Mouse (Mus musculus): ENCODE measurements at regions not wholly inside any gene's neighbourhood (a gene's known extent, or its start where the extent isn't known, plus 50 kb on each side); places are given as distances from the start of the nearest gene placed in this dataset.
A peak's percentile ranks its signal among the peaks of the same experiment; 100 is the strongest.

GRCm38 (mm10) chr11:84760622-84761196, 58.6 kb downstream of the Mrm1 start:
- Histone ChIP-seq H3K4me3 (ENCODE audit: low read depth, low read length) (no peak overlapping the region), H3K4me2 (replicated peaks; ENCODE audit: low read depth) (no peak overlapping the region), H3K4me1 (replicated peaks; ENCODE audit: control insufficient read depth, insufficient read depth) (peaks cover 3% of the 10 kb centered on the region), H3K36me3 (ENCODE audit: control insufficient read depth, insufficient read depth, low read length) (no peaks in the 10 kb centered on the region), H3K27ac (replicated peaks) (no peak overlapping the region), H3K9me3 (ENCODE audit: control insufficient read depth, low read length) (no peaks in the 10 kb centered on the region), H3K27me3 (ENCODE audit: control insufficient read depth, insufficient read depth, low read length) (no peaks in the 10 kb centered on the region), H3K9ac (ENCODE audit: low read length) (no peak overlapping the region)
- 20% methylated on average over 15 of the region's 15 CpGs for WGBS
- ATAC-seq (ENCODE audit: low FRiP score, low TSS enrichment): no peak
- no peak for TF ChIP-seq EP300 (optimal IDR thresholded peaks at IDR 0.05)
- no peak for TF ChIP-seq CTCF (IDR thresholded peaks at IDR 0.05; ENCODE audit: low read depth)
- DNase-seq (ENCODE audit: low spot score): no peak

GRCm38 (mm10) chr11:84759478-84759986, 59.8 kb downstream of the Mrm1 start:
- ATAC-seq (ENCODE audit: low FRiP score, low TSS enrichment): no peak
- DNase-seq (ENCODE audit: low spot score): no peak
- Histone ChIP-seq H3K27me3 (ENCODE audit: control insufficient read depth, insufficient read depth, low read length) (no peaks in the 10 kb centered on the region), H3K9ac (ENCODE audit: low read length) (no peak overlapping the region), H3K9me3 (ENCODE audit: control insufficient read depth, low read length) (no peaks in the 10 kb centered on the region), H3K4me3 (ENCODE audit: low read depth, low read length) (no peak overlapping the region), H3K4me2 (replicated peaks; ENCODE audit: low read depth) (no peak overlapping the region), H3K36me3 (ENCODE audit: control insufficient read depth, insufficient read depth, low read length) (no peaks in the 10 kb centered on the region), H3K27ac (replicated peaks) (no peak overlapping the region), H3K4me1 (replicated peaks; ENCODE audit: control insufficient read depth, insufficient read depth) (peaks cover 2% of the 10 kb centered on the region)
- no peak for TF ChIP-seq CTCF (IDR thresholded peaks at IDR 0.05; ENCODE audit: low read depth)
- TF ChIP-seq EP300 (optimal IDR thresholded peaks at IDR 0.05): no peak
- 73% methylated on average over 5 of the region's 5 CpGs for WGBS

GRCm38 (mm10) chr11:84752007-84752406, 67.3 kb downstream of the Mrm1 start:
- ATAC-seq (ENCODE audit: low FRiP score, low TSS enrichment) (no peak), DNase-seq (ENCODE audit: low spot score) (no peak)
- Histone ChIP-seq H3K4me3 (ENCODE audit: low read depth, low read length) (no peak overlapping the region), H3K36me3 (ENCODE audit: control insufficient read depth, insufficient read depth, low read length) (no peaks in the 10 kb centered on the region), H3K9ac (ENCODE audit: low read length) (no peak overlapping the region), H3K27ac (replicated peaks) (no peak overlapping the region), H3K4me2 (replicated peaks; ENCODE audit: low read depth) (no peak overlapping the region), H3K9me3 (ENCODE audit: control insufficient read depth, low read length) (no peaks in the 10 kb centered on the region), H3K27me3 (ENCODE audit: control insufficient read depth, insufficient read depth, low read length) (no peaks in the 10 kb centered on the region), H3K4me1 (replicated peaks; ENCODE audit: control insufficient read depth, insufficient read depth) (no peaks in the 10 kb centered on the region)
- TF ChIP-seq CTCF (IDR thresholded peaks at IDR 0.05; ENCODE audit: low read depth) (peak; percentile 54), EP300 (optimal IDR thresholded peaks at IDR 0.05) (no peak)
- 76% methylated on average over 6 of the region's 6 CpGs for WGBS

- ATAC-seq (ENCODE audit: low FRiP score, low TSS enrichment) (no peak), DNase-seq (ENCODE audit: low spot score) (no peak)
- Histone ChIP-seq H3K4me3 (ENCODE audit: low read depth, low read length) (no peak overlapping the region), H3K27me3 (ENCODE audit: control insufficient read depth, insufficient read depth, low read length) (no peaks in the 10 kb centered on the region), H3K9me3 (ENCODE audit: control insufficient read depth, low read length) (no peaks in the 10 kb centered on the region), H3K36me3 (ENCODE audit: control insufficient read depth, insufficient read depth, low read length) (no peaks in the 10 kb centered on the region), H3K4me2 (replicated peaks; ENCODE audit: low read depth) (no peak overlapping the region), H3K27ac (replicated peaks) (no peak overlapping the region), H3K9ac (ENCODE audit: low read length) (no peak overlapping the region), H3K4me1 (replicated peaks; ENCODE audit: control insufficient read depth, insufficient read depth) (no peaks in the 10 kb centered on the region)
- 41% methylated on average over 12 of the region's 12 CpGs for WGBS
- TF ChIP-seq CTCF (IDR thresholded peaks at IDR 0.05; ENCODE audit: low read depth) (no peak), EP300 (optimal IDR thresholded peaks at IDR 0.05) (no peak)
Measured at GRCm38 (mm10) chr11:84749490-84750349, 69.6 kb downstream of the Mrm1 start.

GRCm38 (mm10) chr11:84738769-84739589, 80.3 kb downstream of the Mrm1 start:
- DNase-seq (ENCODE audit: low spot score) (peak; percentile 32), ATAC-seq (ENCODE audit: low FRiP score, low TSS enrichment) (no peak)
- Histone ChIP-seq H3K4me3 (ENCODE audit: low read depth, low read length) (no peak overlapping the region), H3K4me2 (replicated peaks; ENCODE audit: low read depth) (peak overlapping the region; percentile 11; the same call in 1 of the 2 replicates), H3K9ac (ENCODE audit: low read length) (no peak overlapping the region), H3K27ac (replicated peaks) (no peak overlapping the region), H3K36me3 (ENCODE audit: control insufficient read depth, insufficient read depth, low read length) (no peaks in the 10 kb centered on the region), H3K4me1 (replicated peaks; ENCODE audit: control insufficient read depth, insufficient read depth) (no peaks in the 10 kb centered on the region), H3K9me3 (ENCODE audit: control insufficient read depth, low read length) (no peaks in the 10 kb centered on the region), H3K27me3 (ENCODE audit: control insufficient read depth, insufficient read depth, low read length) (no peaks in the 10 kb centered on the region)
- 13% methylated on average over 17 of the region's 17 CpGs for WGBS
- TF ChIP-seq CTCF (IDR thresholded peaks at IDR 0.05; ENCODE audit: low read depth): no peak
- TF ChIP-seq EP300 (optimal IDR thresholded peaks at IDR 0.05): no peak
